Mouse (Mus musculus) cortical plate, adult 2 months (tissue): ENCODE data around the gene Vapb.

Source experiments
- CTCF ChIP-seq: fragments of 200-500 bp; IDR thresholded peaks from 2 replicates; pipeline ENCODE4 v1.5.1; 2011; ENCODE audit warnings: mild to moderate bottlenecking, control low read depth, low read length; ENCODE audit not compliant: insufficient read depth; ENCODE audit errors: extremely low read depth
- POLR2A ChIP-seq: fragments of 200-500 bp; IDR thresholded peaks from 2 replicates; pipeline ENCODE4 v1.6.1; 2011; ENCODE audit warnings: mild to moderate bottlenecking, low read length, control low read depth; ENCODE audit not compliant: insufficient read depth; ENCODE audit errors: extremely low read depth

DNA sequence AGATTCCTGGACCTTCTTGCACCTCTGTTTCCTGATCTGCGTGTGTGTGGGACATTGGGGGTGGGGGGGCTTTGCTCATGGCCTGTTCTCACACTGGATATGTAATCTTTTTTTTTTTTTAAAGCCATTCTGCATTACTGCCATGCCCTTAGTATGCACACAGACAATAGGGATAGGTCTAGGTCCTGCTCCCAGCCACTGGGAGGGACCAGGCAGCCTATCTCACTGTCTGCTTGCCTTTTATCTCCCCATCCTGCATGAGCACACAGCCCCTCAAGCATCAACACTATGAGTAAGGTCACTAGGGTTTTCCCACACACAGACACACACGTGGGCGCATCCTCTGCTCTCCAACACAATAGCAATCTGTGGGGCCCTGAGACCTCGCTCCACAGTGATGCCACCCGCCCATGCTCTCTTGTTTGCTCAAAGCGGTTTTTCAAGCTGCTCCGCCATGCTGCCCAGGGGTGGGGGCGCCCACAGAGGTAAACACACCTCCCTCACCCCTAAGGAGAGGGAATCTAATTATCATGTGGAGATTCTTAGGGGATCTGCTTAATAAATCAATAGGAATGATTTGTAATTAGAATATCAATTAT, 22.6 kb upstream of the Vapb start:
- TF ChIP-seq POLR2A (no peak), CTCF (no peak)
